Mouse (Mus musculus) lung, embryonic 14.5 days (tissue): ENCODE results near the gene Pip5k1b. TPM values are rescaled to one million over a fixed set of nuclear protein-coding genes. Genes with fewer than 3 reads are reported as not detected.

Source experiments
- ATAC-seq: fragments of 200-750 bp; cut with Nextera tagmentation; 2 replicates; pipeline ENCODE4 v1.8.0; 2017; ENCODE audit warnings: mild to moderate bottlenecking, moderate TSS enrichment, moderate library complexity; ENCODE audit not compliant: insufficient read depth
- DNase-seq: peaks from one replicate; pipeline ENCODE4 v3.0.0-alpha.2; 2015
- H3K27ac ChIP-seq: fragments of 300-500 bp; sonication (generic); 2 replicates; pipeline ENCODE4 v1.5.1; 2014; ENCODE audit warnings: low read depth, mild to moderate bottlenecking, moderate library complexity
- H3K27me3 ChIP-seq: fragments of 300-500 bp; sonication (generic); 2 replicates; pipeline ENCODE4 v1.6.1; 2014; ENCODE audit warnings: low read length, control low read depth; ENCODE audit not compliant: insufficient read depth
- H3K36me3 ChIP-seq: fragments of 300-500 bp; sonication (generic); 2 replicates; pipeline ENCODE4 v1.6.1; 2014; ENCODE audit warnings: control low read depth; ENCODE audit not compliant: insufficient read depth
- H3K4me1 ChIP-seq: fragments of 300-500 bp; sonication (generic); 2 replicates; pipeline ENCODE4 v1.6.1; 2014; ENCODE audit warnings: antibody characterized with exemption, control low read depth; ENCODE audit not compliant: insufficient read depth
- H3K4me2 ChIP-seq: fragments of 300-500 bp; sonication (generic); 2 replicates; pipeline ENCODE4 v1.6.1; 2014; ENCODE audit warnings: mild to moderate bottlenecking
- H3K4me3 ChIP-seq: fragments of 300-500 bp; sonication (generic); 2 replicates; pipeline ENCODE4 v1.5.1; 2014; ENCODE audit warnings: low read depth, low read length
- H3K9ac ChIP-seq: fragments of 300-500 bp; sonication (generic); 2 replicates; pipeline ENCODE4 v1.6.1; 2014
- H3K9me3 ChIP-seq: fragments of 300-500 bp; sonication (generic); 2 replicates; pipeline ENCODE4 v1.6.1; 2016; ENCODE audit warnings: low read depth, low read length, control low read depth
- CTCF ChIP-seq: IDR thresholded peaks from 2 replicates; pipeline ENCODE4 v1.5.1; 2016; ENCODE audit warnings: antibody characterized with exemption, low read depth
- WGBS: fragments of 180-500 bp; shearing (Covaris S2); extraction: QIAGEN DNeasy Blood & Tissue Kit; methylation state at CpG from one replicate; pipeline ENCODE4 v1.1.7; 2014; 5-methylcytosine and 5-hydroxymethylcytosine counted together
- polyA plus RNA-seq: library from polyadenylated mRNA; unstranded; fragments of >200 nt; fragmentation: Nextera tagmentation; extraction: Ambion mirVana; gene quantifications from 2 replicates; pipeline ENCODE4 v1.2.1, GENCODE M21; 2014

Gene Pip5k1b
- polyA plus RNA-seq, 1 experiment from 2014 or later: 2.6 TPM

DNA sequence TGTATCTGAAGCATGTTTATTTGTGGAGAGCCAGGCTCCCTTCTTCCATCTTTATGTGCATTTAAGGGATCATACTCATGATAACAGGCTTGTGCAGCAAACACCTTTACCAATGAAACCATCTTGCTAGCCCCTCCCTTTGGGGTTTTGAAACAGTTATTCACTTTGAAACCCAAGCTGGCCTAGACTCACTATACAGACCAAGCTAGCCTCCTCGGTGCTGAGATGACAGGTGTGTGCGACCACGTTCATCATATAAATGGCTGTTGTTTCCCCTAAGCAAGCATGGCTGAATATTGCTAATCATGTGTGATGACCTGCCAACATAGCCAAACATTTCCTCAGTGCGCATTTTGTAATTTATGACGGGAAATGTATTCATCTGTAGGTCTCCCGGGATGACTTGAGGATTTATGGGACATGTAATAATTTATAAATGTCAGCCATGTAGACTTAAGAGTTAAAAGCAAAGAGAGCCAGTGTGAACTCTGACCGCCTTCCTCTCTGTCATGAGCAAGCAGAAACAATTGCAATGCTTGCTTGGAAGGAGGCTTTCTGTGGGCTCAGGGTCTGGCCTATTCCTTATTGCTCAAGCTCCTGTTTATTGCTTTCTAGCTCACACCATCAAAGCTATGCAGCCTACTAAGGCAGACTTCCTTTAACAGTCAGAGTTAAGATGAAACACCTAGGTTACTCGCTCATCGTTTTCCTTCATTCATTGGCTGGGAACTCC, 164.0 kb downstream of the Pip5k1b start:
- ATAC-seq (no peak), DNase-seq (no peak)
- TF ChIP-seq CTCF: no peak
- Histone ChIP-seq H3K9ac (no peak overlapping the region), H3K4me2 (no peak overlapping the region), H3K27ac (no peak overlapping the region), H3K36me3 (no peaks in the 10 kb centered on the region), H3K4me1 (no peaks in the 10 kb centered on the region), H3K9me3 (no peaks in the 10 kb centered on the region), H3K27me3 (no peaks in the 10 kb centered on the region), H3K4me3 (no peak overlapping the region)
- 55% methylated on average over 9 of the region's 9 CpGs for WGBS

DNA sequence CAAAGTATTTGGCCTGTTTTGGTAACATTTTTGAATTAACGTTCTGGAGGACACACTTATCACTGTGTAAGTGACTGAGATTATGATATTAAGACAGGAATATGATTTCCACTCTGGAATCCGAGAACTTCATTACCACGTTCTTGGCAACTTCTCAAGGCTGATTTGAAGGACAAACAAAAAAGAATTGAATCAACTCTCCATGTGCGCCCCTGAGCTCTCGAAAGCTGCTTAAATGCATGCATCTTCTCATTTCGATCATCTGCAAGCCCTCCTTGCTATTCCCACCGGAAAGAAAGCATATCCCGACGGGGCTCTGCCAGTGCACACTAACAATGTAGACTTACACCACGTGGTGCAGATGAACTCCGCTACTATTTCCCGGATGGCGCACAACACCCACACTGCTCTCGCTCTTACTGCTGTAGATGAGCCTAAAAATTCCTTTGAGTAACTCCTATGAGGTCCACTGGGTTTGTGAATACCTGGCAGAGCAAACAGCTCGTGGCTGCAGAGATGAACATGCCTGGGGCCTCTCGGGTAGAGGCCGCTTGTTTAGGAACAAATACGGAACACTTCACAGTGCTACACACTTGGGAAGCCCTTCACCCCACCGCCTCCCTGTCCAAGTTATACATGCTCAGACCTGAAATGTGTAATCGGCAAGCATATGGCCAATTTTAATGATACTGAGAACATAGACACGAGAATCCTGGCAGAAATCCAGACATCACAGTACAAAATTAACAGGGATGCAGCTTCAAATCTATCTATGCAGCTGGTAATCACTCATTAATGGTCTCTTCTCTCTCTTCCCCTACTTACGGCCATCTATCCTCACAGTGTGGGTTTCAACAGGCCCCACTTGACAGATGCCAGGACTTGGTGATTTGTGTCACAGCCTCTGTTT, 168.5 kb downstream of the Pip5k1b start:
- Histone ChIP-seq H3K4me2 (no peak overlapping the region), H3K9me3 (no peaks in the 10 kb centered on the region), H3K27me3 (no peaks in the 10 kb centered on the region), H3K9ac (no peak overlapping the region), H3K4me3 (no peak overlapping the region), H3K27ac (no peak overlapping the region), H3K36me3 (no peaks in the 10 kb centered on the region), H3K4me1 (no peaks in the 10 kb centered on the region)
- ATAC-seq: no peak
- DNase-seq: no peak
- TF ChIP-seq CTCF: no peak
- 80% methylated on average over 22 of the region's 22 CpGs for WGBS

DNA sequence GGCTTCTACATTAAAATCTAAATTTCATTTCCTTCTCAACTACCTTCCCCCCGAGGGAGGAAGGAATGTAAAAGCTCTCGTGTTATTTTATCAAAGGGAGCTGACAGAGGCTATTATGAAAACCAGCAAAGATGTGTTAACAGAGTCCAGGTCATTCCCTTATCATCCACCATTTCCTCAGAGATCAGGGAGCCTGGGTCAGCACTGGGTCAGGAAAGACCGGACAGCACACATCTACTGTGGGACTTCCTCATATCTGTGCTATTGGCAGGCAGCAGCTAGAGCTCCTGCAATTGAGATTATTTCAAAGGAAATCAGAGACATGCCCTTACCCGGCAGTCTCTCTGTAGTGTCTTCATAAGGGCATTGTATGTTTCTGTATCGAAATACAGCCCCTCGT, 177.2 kb downstream of the Pip5k1b start:
- Histone ChIP-seq H3K36me3 (no peaks in the 10 kb centered on the region), H3K4me2 (no peak overlapping the region), H3K4me1 (no peaks in the 10 kb centered on the region), H3K9ac (no peak overlapping the region), H3K4me3 (no peak overlapping the region), H3K27me3 (no peaks in the 10 kb centered on the region), H3K9me3 (no peaks in the 10 kb centered on the region), H3K27ac (no peak overlapping the region)
- WGBS: 44% methylated on average over 6 of the region's 6 CpGs
- ATAC-seq (no peak), DNase-seq (no peak)
- TF ChIP-seq CTCF: no peak

DNA sequence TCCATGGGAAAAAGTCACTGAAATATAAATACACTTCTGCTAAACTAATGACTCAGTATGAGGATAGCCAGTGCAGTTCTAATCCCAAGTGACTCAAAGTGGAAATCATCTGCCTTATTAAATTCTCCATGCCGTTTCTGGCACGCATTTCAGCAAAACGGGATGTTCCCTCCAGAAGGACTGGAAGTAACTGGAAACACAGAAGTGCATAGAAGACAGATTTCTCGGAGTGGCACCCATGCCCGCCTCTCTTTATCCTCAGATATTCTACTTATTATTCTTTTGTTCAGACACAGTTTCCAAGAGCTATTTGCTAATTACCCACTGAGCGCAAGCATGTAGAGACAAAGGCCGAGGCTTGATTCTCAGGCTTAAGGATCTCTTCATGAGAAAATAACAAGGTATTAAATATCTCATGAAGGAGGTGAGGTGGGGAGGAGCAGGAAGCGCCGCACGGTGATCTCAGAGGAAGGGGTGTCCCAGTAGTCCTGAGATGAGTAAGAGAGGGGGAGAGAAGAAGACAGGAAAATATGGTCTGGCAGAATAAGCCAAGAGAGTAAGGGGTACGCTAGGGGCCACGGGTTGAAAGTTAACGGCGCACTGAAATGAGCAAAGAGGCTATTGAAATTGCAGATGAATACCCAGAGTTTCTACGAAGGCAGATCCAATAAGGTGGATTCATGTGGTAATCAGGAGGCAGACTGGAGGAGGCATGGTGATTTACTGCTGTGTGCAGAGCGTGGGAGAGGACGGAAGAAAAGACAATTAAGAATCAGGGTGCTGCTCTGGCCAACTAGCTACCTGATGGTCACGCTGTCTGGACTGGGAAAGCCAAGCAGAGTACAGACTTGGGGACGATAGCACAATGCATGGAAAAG, 183.7 kb downstream of the Pip5k1b start:
- H3K9me3 ChIP-seq: no peaks in the 10 kb centered on the region
- no peak for ATAC-seq
- no peak overlapping the region for H3K4me3 ChIP-seq
- no peak for TF ChIP-seq CTCF
- no peak overlapping the region for H3K27ac ChIP-seq
- H3K4me1 ChIP-seq: no peaks in the 10 kb centered on the region
- no peak for DNase-seq
- no peaks in the 10 kb centered on the region for H3K27me3 ChIP-seq
- H3K9ac ChIP-seq: no peak overlapping the region
- H3K4me2 ChIP-seq: no peak overlapping the region
- H3K36me3 ChIP-seq: no peaks in the 10 kb centered on the region
- 78% methylated on average over 19 of the region's 19 CpGs for WGBS

DNA sequence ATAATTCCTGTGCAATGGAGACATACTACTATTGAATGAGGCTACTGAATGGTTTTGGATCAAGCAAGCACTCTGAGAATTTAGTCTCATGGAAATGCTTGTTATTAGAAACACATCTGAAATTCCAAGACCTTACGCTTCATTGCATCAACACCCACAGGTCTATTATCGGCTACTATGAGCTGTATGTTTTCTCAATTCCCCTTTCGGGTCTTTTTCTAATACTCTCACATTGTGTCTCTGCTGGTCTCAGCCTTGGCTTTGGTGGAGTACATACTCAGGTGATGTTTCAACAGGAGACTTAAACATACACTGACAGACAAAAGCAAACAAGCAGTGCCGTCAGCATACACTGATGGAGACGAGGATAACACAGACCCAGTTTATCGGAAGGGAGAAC, 187.3 kb downstream of the Pip5k1b start:
- H3K9ac ChIP-seq: no peak overlapping the region
- no peaks in the 10 kb centered on the region for H3K4me1 ChIP-seq
- TF ChIP-seq CTCF: no peak
- no peak overlapping the region for H3K4me3 ChIP-seq
- no peak for ATAC-seq
- no peak overlapping the region for H3K27ac ChIP-seq
- H3K27me3 ChIP-seq: no peaks in the 10 kb centered on the region
- 35% methylated on average over 6 of the region's 6 CpGs for whole genome bisulfite sequencing
- no peaks in the 10 kb centered on the region for H3K36me3 ChIP-seq
- no peak for DNase-seq
- no peaks in the 10 kb centered on the region for H3K9me3 ChIP-seq
- H3K4me2 ChIP-seq: no peak overlapping the region

DNA sequence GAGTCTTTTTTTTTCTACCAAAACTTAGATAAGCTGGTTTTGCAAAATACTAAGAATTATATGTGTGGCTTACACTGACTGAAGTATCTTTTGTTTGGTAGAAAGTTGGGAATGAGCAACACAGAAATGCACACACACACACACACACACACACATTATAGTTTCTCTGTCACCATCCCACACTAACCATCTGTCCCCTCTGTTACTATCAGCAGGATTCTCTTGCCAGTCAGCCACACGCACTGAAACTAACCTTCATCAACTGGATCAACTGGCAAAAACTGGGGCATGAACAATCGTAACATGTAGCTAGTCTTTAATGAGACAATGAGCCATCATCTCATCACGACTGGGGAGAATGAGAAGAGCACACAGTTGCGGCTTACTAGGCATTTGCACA, 187.9 kb downstream of the Pip5k1b start:
- DNase-seq: no peak
- no peaks in the 10 kb centered on the region for H3K36me3 ChIP-seq

More for the DNA sequence above, 187.9 kb downstream of the Pip5k1b start:
- no peaks in the 10 kb centered on the region for H3K9me3 ChIP-seq
- no peak for TF ChIP-seq CTCF
- no peak overlapping the region for H3K4me3 ChIP-seq
- no peaks in the 10 kb centered on the region for H3K4me1 ChIP-seq
- no peak overlapping the region for H3K27ac ChIP-seq
- WGBS: 85% methylated on average over 4 of the region's 4 CpGs
- H3K4me2 ChIP-seq: no peak overlapping the region
- no peaks in the 10 kb centered on the region for H3K27me3 ChIP-seq
- no peak for ATAC-seq
- no peak overlapping the region for H3K9ac ChIP-seq
